Mouse (Mus musculus): Measurements from ENCODE around the gene Pde4dip. TPM values are rescaled to one million over a fixed set of nuclear protein-coding genes. Genes with fewer than 3 reads are reported as not detected.

Pde4dip gene
- polyA plus RNA-seq, 1 experiment = 17.0 TPM

DNA sequence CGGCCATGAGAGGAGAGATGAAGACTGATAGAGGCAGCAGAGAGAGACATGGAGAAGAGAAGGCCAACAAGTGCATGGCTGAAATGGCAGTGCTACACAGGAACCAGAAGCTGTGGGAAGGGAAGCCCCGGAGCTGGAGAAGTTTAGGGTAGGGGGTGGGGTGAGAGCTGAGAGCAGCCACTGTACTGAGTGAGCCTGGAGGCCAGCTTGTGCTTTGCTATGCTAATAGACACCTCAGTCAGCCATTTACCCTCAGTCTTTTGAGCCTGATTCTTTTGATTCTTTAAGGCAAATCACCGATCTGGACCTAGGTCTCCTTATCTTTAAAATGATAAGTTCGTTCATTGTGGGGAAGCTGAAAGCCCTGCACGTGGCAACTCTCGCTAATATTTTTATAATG is 77.3 kb downstream of the Pde4dip start:
- WGBS = 55% methylated on average over 6 of the region's 6 CpGs
- DNase-seq (ENCODE audit: low read depth, low spot score) = no peak

DNA sequence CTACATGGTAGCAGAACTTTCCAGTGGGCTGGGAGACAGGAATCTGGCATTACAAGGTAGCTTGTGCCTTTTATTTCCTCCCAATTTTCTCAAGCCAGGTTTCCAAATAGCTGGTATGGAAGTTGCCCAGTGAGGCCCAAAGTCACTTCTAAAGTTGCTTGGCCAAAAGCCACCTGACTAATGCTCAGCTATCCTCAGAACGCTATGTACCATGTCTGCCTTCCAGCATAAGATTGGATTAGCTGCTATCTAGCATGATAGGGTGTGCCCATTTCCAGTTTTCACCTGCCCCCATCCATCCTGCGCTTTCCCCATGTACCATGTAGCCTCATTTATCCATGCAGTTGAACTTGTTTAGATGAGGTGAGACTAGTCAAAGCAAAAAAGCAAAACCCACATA is 78.2 kb downstream of the Pde4dip start:
- DNase-seq (ENCODE audit: low read depth, low spot score) = no peak
- 93% methylated on average over 2 of the region's 2 CpGs for WGBS

- WGBS = 90% methylated on average over 2 of the region's 2 CpGs
- no peak for DNase-seq (ENCODE audit: low read depth, low spot score)
Observed at GRCm38 (mm10) chr3:97805559-97805958, 82.9 kb downstream of the Pde4dip start.

DNA sequence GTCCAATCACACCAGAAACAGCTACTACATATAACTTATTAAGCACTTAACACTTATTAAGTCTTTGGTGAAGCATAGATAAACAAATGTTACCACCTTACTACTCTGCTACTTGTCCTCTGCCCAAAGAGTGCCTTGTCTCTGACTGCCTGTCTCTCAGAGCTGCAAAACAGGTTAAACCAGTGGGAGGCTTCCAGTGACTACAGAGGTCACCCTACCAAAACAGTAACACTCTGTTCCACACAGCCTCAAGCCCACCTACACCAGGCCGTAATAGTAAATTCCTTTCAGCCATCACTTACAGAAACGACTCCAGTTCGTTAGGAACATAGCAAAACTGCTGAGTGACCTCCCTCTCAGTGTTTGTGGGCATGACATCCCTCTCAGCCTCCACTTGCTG is 84.8 kb downstream of the Pde4dip start:
- no peak for DNase-seq (ENCODE audit: low read depth, low spot score)
- 36% methylated on average over 3 of the region's 3 CpGs for WGBS

GRCm38 (mm10) chr3:97802927-97803326 is 85.6 kb downstream of the Pde4dip start:
- WGBS = 81% methylated on average over 2 of the region's 2 CpGs
- no peak for DNase-seq (ENCODE audit: low read depth, low spot score)

DNA sequence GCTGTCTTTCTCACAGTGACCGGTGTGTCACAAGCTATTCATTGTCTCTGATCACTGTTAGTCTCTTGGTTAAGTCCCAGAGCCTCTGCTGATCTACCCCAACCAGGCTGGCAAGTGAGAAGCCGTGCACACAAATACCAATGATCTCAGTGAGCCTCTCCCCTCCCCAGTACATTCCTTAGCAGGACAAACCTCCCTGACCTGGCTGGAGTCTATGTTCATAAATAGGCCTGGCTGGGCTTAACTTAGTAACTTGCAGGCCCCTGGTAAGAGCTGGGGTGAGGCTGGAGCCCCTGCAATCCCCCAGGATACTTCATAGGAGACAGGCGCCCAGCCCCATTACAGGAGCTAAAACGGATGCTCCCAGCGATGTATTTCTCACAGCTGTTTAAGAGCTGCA is 86.2 kb downstream of the Pde4dip start:
- DNase-seq (ENCODE audit: low read depth, low spot score) = no peak
- WGBS = 64% methylated on average over 5 of the region's 5 CpGs

DNA sequence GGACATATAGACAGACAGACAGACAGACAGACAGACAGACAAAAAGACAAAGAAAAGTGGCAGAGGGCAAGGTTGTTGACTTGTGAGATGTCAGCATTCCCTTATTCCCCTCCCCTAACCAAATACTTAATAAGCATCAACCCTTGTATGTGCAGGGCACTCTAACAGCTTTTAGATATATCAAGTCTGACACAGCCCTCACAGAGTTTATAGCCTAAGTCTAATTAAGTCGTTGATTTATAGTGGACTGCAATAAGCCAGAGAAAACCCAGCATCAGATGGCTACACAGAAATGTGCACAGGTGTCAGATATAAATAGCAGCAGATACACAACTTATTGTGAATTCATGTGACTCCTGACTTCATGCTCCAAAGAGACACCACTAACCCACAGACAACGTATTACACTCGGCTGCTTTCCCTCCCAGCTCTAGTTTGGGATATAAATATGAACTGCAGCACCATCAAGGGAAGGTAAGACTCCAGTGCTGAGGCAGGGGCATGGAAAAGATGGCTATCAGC is 87.3 kb downstream of the Pde4dip start:
- WGBS = 59% methylated on average over 3 of the region's 3 CpGs
- no peak for DNase-seq (ENCODE audit: low read depth, low spot score)

DNA sequence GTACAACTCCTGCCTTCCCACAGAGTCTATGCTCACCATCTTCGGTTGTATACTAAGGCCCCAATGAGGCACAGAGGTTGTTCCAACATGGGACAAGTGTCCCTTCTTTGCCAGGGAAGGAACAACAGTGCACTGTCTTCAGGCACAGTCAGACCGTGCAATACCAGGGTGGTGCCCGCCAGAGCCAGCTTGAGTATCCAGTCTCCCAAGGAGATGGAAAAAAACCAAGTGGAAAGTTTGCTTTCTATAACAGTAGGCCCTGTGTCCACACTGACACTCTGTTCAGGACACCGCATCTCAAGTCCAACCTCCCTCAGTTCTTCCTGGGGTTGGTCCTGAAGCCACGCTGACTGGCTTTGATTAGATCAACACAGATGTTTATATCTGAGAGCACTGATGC is 87.8 kb downstream of the Pde4dip start:
- 69% methylated on average over 5 of the region's 5 CpGs for WGBS
- DNase-seq (ENCODE audit: low read depth, low spot score) = no peak

GRCm38 (mm10) chr3:97800004-97800403 is 88.5 kb downstream of the Pde4dip start:
- WGBS = 57% methylated on average over 3 of the region's 3 CpGs
- DNase-seq (ENCODE audit: low read depth, low spot score) = no peak

DNA sequence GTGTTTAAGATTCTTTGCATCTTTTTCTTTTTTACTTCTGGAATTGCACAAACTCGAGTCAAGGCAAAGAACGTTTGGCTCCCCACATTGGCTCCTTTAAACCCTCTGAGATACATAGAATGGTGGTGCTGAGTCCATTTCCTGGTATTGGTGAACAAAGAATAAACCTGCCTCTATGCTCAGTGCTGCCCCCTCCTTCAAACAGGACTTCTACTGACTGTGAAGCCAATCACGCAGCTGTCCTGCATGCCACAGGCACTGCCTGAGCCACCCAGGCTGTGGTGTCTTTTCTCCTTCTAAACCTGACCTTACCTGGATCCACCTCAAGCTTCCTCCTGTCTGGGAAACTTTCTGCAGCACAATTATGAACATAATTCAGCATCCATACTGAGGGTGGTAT is 89.2 kb downstream of the Pde4dip start:
- DNase-seq (ENCODE audit: low read depth, low spot score) = no peak
- 46% methylated on average over 3 of the region's 3 CpGs for whole genome bisulfite sequencing

DNA sequence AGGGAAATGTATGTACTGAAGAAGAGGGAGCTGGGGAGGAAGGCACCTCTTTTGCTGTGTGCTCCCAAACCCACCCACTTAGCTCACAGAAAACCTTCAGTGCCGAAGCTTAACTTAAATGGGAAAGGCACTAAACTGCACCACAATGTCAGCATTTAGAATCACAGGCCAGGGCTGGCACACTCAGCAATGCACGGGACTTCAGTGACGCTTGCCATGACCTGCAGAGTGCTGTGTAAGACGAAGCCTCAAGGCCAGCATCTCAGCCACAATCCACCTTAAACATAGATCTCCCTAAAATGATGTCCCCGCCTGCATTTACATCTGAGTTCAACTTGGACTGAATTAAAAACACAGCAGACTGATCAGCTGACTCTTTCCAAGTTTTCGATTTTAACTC is 91.1 kb downstream of the Pde4dip start:
- DNase-seq (ENCODE audit: low read depth, low spot score) = no peak
- 79% methylated on average over 6 of the region's 6 CpGs for WGBS

DNA sequence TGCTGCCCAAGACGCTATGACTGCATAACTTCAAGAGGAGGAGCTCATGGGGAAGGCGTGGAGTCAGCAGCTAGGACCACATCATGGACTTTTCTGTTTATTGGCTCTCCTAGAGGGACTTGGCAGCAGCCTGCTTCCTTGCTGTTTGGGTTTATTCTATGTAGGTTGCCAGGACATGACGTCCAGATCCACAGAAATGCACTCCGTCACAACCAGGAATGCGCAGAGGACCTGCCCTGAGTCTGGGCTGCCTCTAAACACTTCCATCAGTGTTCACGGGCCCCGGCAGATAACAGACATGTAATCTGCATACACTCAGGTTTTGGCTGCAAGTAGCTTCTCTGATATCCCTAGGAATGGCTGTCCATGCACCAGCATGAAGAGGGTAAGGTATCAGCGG is 94.5 kb downstream of the Pde4dip start:
- no peak for DNase-seq (ENCODE audit: low read depth, low spot score)
- 65% methylated on average over 8 of the region's 8 CpGs for WGBS

GRCm38 (mm10) chr3:97790150-97790549 is 98.4 kb downstream of the Pde4dip start:
- WGBS = 72% methylated on average over 1 of the region's 1 CpGs
- DNase-seq (ENCODE audit: low read depth, low spot score) = no peak

- no peak for DNase-seq (ENCODE audit: low read depth, low spot score)
Observed at GRCm38 (mm10) chr3:97789317-97789716, 99.2 kb downstream of the Pde4dip start.

DNA sequence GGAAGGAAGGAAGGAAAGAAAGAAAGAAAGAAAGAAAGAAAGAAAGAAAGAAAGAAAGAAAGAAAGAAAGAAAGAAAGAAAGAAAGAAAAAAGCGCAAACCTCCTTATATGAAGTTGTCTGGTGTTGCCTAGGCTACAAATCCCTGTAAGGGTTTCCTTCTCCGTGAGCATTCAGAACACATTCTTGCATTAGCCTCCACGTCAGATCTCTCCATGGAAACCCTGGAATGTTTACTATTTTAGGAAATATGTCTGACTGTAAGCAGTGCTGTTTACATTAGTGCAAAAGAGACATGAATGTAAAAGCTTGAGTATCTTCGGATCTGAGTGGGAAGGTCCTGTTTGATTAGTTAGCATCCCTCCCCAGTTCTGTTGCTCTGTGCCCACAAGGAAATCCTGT is 112.3 kb downstream of the Pde4dip start:
- DNase-seq (ENCODE audit: low read depth, low spot score) = no peak
- 38% methylated on average over 4 of the region's 4 CpGs for WGBS

GRCm38 (mm10) chr3:97775742-97776141 is 112.8 kb downstream of the Pde4dip start:
- DNase-seq (ENCODE audit: low read depth, low spot score) = no peak
- WGBS = 59% methylated on average over 2 of the region's 2 CpGs

DNA sequence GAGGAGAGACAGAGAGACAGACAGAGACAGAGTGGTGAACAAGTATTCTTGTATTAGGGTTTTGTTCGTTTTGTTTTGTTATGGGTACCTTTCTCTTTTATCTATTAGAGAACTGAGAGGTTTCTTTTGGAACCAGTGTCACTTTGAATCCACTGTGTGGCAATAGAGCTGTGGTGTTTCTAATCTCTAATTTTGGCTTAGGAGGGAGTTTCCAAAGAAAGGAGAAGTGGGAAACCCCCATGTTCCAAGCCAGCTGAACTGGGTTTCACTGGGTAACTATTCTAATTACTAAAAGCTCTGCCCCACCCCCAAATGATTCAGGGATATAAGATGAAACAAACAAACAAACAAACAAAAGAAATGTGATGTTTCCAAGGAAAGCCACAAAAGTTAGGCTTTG is 113.6 kb downstream of the Pde4dip start:
- no peak for DNase-seq (ENCODE audit: low read depth, low spot score)
- WGBS = 69% methylated on average over 1 of the region's 1 CpGs

DNA sequence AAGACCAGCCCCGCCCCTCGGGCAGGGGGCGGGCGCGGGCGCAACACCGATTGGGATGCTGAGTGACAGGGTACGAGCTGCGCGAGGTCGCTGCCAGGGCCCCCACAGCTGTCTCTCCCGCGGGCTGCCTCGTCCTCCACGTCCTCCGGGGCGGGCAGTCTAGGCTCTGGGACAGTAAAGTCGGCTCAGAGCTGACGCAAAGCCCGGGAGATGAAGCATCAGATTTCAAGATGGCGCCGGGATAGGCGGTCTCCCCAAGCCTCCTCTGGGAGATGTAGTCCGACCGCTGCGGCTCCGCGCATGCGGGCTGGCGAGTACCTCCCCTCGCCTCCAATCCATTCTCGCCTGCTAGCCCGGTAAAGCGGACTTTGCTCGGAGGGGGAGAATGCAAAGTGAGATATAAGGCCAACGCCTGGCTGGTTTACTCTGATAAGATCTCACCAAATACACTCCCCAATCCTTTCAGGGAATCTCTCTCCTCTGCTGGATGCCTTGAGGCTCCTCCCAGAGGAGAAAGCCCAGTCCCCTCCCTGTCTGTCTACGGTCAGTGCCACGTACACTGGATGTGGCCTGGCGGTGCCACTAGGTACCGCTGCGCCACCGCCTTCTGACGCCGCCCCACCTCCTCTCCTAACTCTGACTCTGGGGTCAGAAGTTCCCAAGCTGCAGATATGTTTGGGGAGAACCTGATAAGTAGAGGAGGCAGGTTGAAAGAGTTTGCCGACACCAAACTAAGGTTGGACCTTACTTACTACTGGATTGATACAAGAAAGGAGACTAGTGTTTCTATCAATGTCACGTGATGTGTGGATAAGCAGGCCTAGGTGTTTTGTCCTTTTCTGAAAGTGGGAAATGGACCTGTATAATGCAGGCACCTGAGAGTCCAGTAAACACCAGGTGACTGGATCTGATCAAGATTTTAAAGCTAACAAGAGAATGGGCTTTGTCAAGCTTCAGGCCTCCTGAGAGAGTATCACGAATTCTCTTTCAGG is 120.4 kb downstream of the Pde4dip start:
- WGBS = 2% methylated on average over 47 of the region's 47 CpGs
- peak; percentile 90 for DNase-seq (ENCODE audit: low read depth, low spot score)

DNA sequence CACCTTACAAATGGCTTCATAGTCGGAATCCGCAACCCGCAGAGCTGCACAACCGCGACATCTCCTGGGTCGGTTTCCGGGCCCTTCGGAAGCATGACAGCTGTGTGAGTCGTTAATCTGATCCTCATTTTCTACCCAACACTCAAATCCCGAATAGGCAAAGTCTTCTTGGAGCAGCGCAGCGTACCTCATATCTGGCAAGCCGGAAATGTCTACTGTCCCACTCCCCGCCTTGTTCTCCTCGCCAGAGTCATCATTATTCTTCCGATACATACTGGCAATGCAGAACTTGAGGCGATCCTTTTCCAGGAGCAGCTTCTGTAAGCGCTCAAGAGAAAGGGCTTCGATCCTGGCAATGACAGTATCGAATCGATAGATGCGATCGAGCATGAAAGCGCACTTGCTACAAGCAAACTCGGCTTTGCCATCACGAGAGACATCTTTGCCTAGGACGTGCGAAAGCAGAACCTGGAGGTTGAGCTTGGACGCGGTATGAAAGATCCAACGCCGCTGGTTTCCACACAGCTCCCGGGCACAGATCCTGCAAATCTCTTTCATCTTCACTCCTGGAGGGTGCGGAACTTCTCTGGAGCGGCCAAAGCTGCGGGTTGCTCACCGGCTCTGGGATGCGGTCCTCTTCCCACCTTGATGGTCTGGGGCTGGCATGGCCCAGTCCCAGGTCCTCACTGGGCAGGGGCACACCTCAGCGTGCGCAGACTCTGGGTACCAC is 121.3 kb downstream of the Pde4dip start:
- DNase-seq (ENCODE audit: low read depth, low spot score) = no peak
- WGBS = 2% methylated on average over 40 of the region's 40 CpGs

- WGBS = 12% methylated on average over 9 of the region's 9 CpGs
- DNase-seq (ENCODE audit: low read depth, low spot score) = no peak
Observed at GRCm38 (mm10) chr3:97766459-97766858, 122.0 kb downstream of the Pde4dip start.

- WGBS = 27% methylated on average over 5 of the region's 5 CpGs
- DNase-seq (ENCODE audit: low read depth, low spot score) = no peak
Observed at GRCm38 (mm10) chr3:97764152-97764551, 124.4 kb downstream of the Pde4dip start.
